Mouse (Mus musculus) bone marrow macrophage, adult 2 months (primary cell): ENCODE data around the gene Naip1.
"Not testable (repeated sequence)": the region's sequence is repeated elsewhere in the genome, so short reads cannot be mapped to it uniquely, and the experiment has no call there.

Experiments used
- CTCF ChIP-seq: IDR thresholded peaks from 2 replicates; pipeline ENCODE4 v1.5.1; 2012; ENCODE audit warnings: low read depth, mild to moderate bottlenecking, low read length, moderate library complexity
- POLR2A ChIP-seq: IDR thresholded peaks from 2 replicates; pipeline ENCODE4 v1.6.1; 2012; ENCODE audit warnings: mild to moderate bottlenecking, low read depth, low read length, borderline replicate concordance

GRCm38 (mm10) chr13:100499625-100500024, 47.0 kb upstream of the Naip1 start:
- not testable (repeated sequence) for TF ChIP-seq CTCF, POLR2A
